18 mouse cellular contexts compared by ENCODE assay signal in genomic region chr19:37363128-37363939, GRCm38 (mm10). TPM values are rescaled to one million over a fixed set of nuclear protein-coding genes. Genes with fewer than 3 reads are reported as not detected.
DNase-seq lines count a peak whose midpoint lies in the region; ATAC-seq and TF ChIP-seq lines count a peak whose summit lies in the region.
"Had no signal": no experiment of that assay in that cellular context is flagged by ENCODE, and none has a peak within 500 bp of the region (broad histone marks: within the 10 kb centered on the region; RNA-seq: fewer than 3 reads in every experiment).

No protein-coding gene starts in this region.

- no peak overlapping the region for H3K4me2 ChIP-seq in hindbrain, postnatal 0 days (ENCODE audit: low read depth, low read length)
- H3K4me2 ChIP-seq in stomach, embryonic 16.5 days (ENCODE audit: low read depth, low read length): no peak overlapping the region
- no peak overlapping the region for H3K4me2 ChIP-seq in stomach, postnatal 0 days (replicated peaks; ENCODE audit: low read depth)
- H3K4me2 ChIP-seq: liver, embryonic 12.5 days; midbrain, embryonic 12.5 days had no signal

- no peak overlapping the region for H3K27ac ChIP-seq in hindbrain, postnatal 0 days
- no peak overlapping the region for H3K27ac ChIP-seq in hindbrain, embryonic 10.5 days
- no peak overlapping the region for H3K27ac ChIP-seq in stomach, embryonic 16.5 days (ENCODE audit: low read length)
- no peak overlapping the region for H3K27ac ChIP-seq in stomach, postnatal 0 days (replicated peaks)
- H3K27ac ChIP-seq: gastrocnemius, adult 2 months; kidney, postnatal 0 days; liver, embryonic 12.5 days; midbrain, embryonic 12.5 days had no signal

- no peaks in the 10 kb centered on the region for H3K4me1 ChIP-seq in hindbrain, postnatal 0 days (ENCODE audit: insufficient read depth, low read length)
- peaks cover 3% of the 10 kb centered on the region; the same call in 1 of the 2 replicates for H3K4me1 ChIP-seq in hindbrain, embryonic 10.5 days (replicated peaks)
- no peaks in the 10 kb centered on the region for H3K4me1 ChIP-seq in stomach, embryonic 16.5 days (ENCODE audit: control insufficient read depth, insufficient read depth, low read length)
- H3K4me1 ChIP-seq in stomach, postnatal 0 days (replicated peaks; ENCODE audit: control insufficient read depth, insufficient read depth): no peaks in the 10 kb centered on the region
- H3K4me1 ChIP-seq: midbrain, embryonic 12.5 days had no signal

- 72% methylated on average over 11 of the region's 11 CpGs for WGBS in hindbrain, postnatal 0 days
- WGBS in hindbrain, embryonic 10.5 days: 87% methylated on average over 11 of the region's 11 CpGs
- 73% methylated on average over 11 of the region's 11 CpGs for WGBS in stomach, embryonic 16.5 days
- 68% methylated on average over 11 of the region's 11 CpGs for WGBS in stomach, postnatal 0 days

- H3K9ac ChIP-seq in hindbrain, postnatal 0 days (replicated peaks; ENCODE audit: low read length): no peak overlapping the region
- H3K9ac ChIP-seq in stomach, embryonic 16.5 days (ENCODE audit: low read length): no peak overlapping the region
- no peak overlapping the region for H3K9ac ChIP-seq in stomach, postnatal 0 days (ENCODE audit: low read length)
- H3K9ac ChIP-seq: liver, embryonic 12.5 days; midbrain, embryonic 12.5 days had no signal

- H3K36me3 ChIP-seq in hindbrain, postnatal 0 days (ENCODE audit: insufficient read depth, low read length): no peaks in the 10 kb centered on the region
- no peaks in the 10 kb centered on the region for H3K36me3 ChIP-seq in hindbrain, embryonic 10.5 days
- H3K36me3 ChIP-seq in stomach, embryonic 16.5 days (ENCODE audit: control insufficient read depth, insufficient read depth, low read length): no peaks in the 10 kb centered on the region
- H3K36me3 ChIP-seq in stomach, postnatal 0 days (ENCODE audit: control insufficient read depth, insufficient read depth, low read length): no peaks in the 10 kb centered on the region
- H3K36me3 ChIP-seq: liver, embryonic 12.5 days; midbrain, embryonic 12.5 days had no signal

- DNase-seq in hindbrain, postnatal 0 days (ENCODE audit: low spot score): peak; percentile 19
- DNase-seq in hindbrain, embryonic 10.5 days (ENCODE audit: low spot score): no peak
- no peak for DNase-seq in stomach, postnatal 0 days (ENCODE audit: low spot score)
- peak; percentile 56 to 68 for DNase-seq in layer of hippocampus, postnatal 10 days (ENCODE audit: low spot score in 2 of 2)
- DNase-seq in right cerebral cortex, postnatal 4 days: peak; percentile 41
- no peak for DNase-seq in adrenal gland, postnatal 10 days
- DNase-seq in cerebellum, adult 11 months: no peak
- DNase-seq: cerebellum, adult 2 months; gastrocnemius, adult 2 months; lung, postnatal 14 days; thymus, postnatal 14 days had no signal

- H3K4me3 ChIP-seq in hindbrain, postnatal 0 days (ENCODE audit: low read length): no peak overlapping the region
- H3K4me3 ChIP-seq in hindbrain, embryonic 10.5 days: no peak overlapping the region
- H3K4me3 ChIP-seq in stomach, embryonic 16.5 days (replicated peaks; ENCODE audit: low read length): no peak overlapping the region
- H3K4me3 ChIP-seq in stomach, postnatal 0 days (ENCODE audit: low read depth, low read length): no peak overlapping the region
- H3K4me3 ChIP-seq: erythroblast, embryonic 14.5 days; gastrocnemius, adult 2 months; liver, embryonic 12.5 days; midbrain, embryonic 12.5 days had no signal

- H3K9me3 ChIP-seq in hindbrain, postnatal 0 days (ENCODE audit: low read length): no peaks in the 10 kb centered on the region
- no peaks in the 10 kb centered on the region for H3K9me3 ChIP-seq in hindbrain, embryonic 10.5 days
- no peaks in the 10 kb centered on the region for H3K9me3 ChIP-seq in stomach, embryonic 16.5 days (replicated peaks; ENCODE audit: control insufficient read depth, low read length)
- H3K9me3 ChIP-seq in stomach, postnatal 0 days (ENCODE audit: control insufficient read depth, low read length): no peaks in the 10 kb centered on the region
- H3K9me3 ChIP-seq: liver, embryonic 12.5 days; midbrain, embryonic 12.5 days had no signal

- TF ChIP-seq CTCF in hindbrain, postnatal 0 days (IDR thresholded peaks at IDR 0.05; ENCODE audit: low read depth): no peak
- no peak for TF ChIP-seq CTCF in stomach, postnatal 0 days (IDR thresholded peaks at IDR 0.05; ENCODE audit: low read depth)

- H3K27me3 ChIP-seq in hindbrain, postnatal 0 days (ENCODE audit: insufficient read depth, low read length): no peaks in the 10 kb centered on the region
- no peaks in the 10 kb centered on the region for H3K27me3 ChIP-seq in hindbrain, embryonic 10.5 days (ENCODE audit: insufficient read depth, poor library complexity, severe bottlenecking)
- no peaks in the 10 kb centered on the region for H3K27me3 ChIP-seq in stomach, embryonic 16.5 days (ENCODE audit: control insufficient read depth, insufficient read depth, low read length)
- H3K27me3 ChIP-seq in stomach, postnatal 0 days (ENCODE audit: control insufficient read depth, insufficient read depth, low read length): no peaks in the 10 kb centered on the region
- H3K27me3 ChIP-seq: liver, embryonic 12.5 days; midbrain, embryonic 12.5 days had no signal

- no peak for TF ChIP-seq EP300 in stomach, postnatal 0 days (optimal IDR thresholded peaks at IDR 0.05)

- no peak for ATAC-seq in hindbrain, postnatal 0 days
- 0 out of 2 replicates have a peak, but pooled peaks have one; percentile 29 for ATAC-seq in stomach, embryonic 16.5 days (ENCODE audit: insufficient read depth, low FRiP score)
- ATAC-seq in stomach, postnatal 0 days (ENCODE audit: low FRiP score, low TSS enrichment): no peak
- ATAC-seq: activated CD4-positive, CD25-positive, alpha-beta regulatory T cell, adult 4 months; inflammation-experienced regulatory T-cells, adult 6 months; liver, embryonic 12.5 days had no signal

RNA-seq across cellular contexts. Expression of gene Kif11, which starts 12.9 kb away (rescaled TPM):
- 12.1 and 14.2 TPM in 2 replicates for total RNA-seq in hindbrain, postnatal 0 days (2014; rRNA removed)
- polyA plus RNA-seq in hindbrain, postnatal 0 days (2015; fragmentation: Nextera tagmentation; extraction: Ambion mirVana): 10.1 and 10.9 TPM in 2 replicates
- polyA plus RNA-seq in hindbrain, embryonic 10.5 days (2016; fragmentation: Nextera tagmentation; extraction: Ambion mirVana): 60.1 and 80.2 TPM in 2 replicates
- polyA plus RNA-seq in stomach, embryonic 16.5 days (2015; fragmentation: Nextera tagmentation; extraction: Ambion mirVana): 46.4 and 50.2 TPM in 2 replicates
- polyA plus RNA-seq in stomach, postnatal 0 days (2015; fragmentation: Nextera tagmentation; extraction: Ambion mirVana): 7.4 and 10.3 TPM in 2 replicates
- 1 to 10 TPM; 4.5 to 5.1 TPM for total RNA-seq in layer of hippocampus, postnatal 10 days (2021)
- 10 to 100 TPM; 12.2 to 15.0 TPM for total RNA-seq in adrenal gland, postnatal 10 days (2021)

RNA-seq across cellular contexts. Expression of gene Ide, which starts 25.7 kb away (rescaled TPM):
- 25.1 and 29.1 TPM in 2 replicates for total RNA-seq in hindbrain, postnatal 0 days (2014; rRNA removed)
- 38.5 and 40.5 TPM in 2 replicates for polyA plus RNA-seq in hindbrain, postnatal 0 days (2015; fragmentation: Nextera tagmentation; extraction: Ambion mirVana)
- polyA plus RNA-seq in hindbrain, embryonic 10.5 days (2016; fragmentation: Nextera tagmentation; extraction: Ambion mirVana): 46.1 and 56.8 TPM in 2 replicates
- polyA plus RNA-seq in stomach, embryonic 16.5 days (2015; fragmentation: Nextera tagmentation; extraction: Ambion mirVana): 69.0 and 80.9 TPM in 2 replicates
- 213 and 221 TPM in 2 replicates for polyA plus RNA-seq in stomach, postnatal 0 days (2015; fragmentation: Nextera tagmentation; extraction: Ambion mirVana)
- total RNA-seq in layer of hippocampus, postnatal 10 days (2021): 10 to 100 TPM; 54.6 to 57.8 TPM
- 10 to 100 TPM; 77.4 to 91.2 TPM for total RNA-seq in adrenal gland, postnatal 10 days (2021)

Comparison
In these comparisons a context has a peak if more than half of its experiments do, and no peak if none do; other contexts are left out.
1. DNase-seq: peak in hindbrain, postnatal 0 days (single experiment), layer of hippocampus, postnatal 10 days (2 of 2) and right cerebral cortex, postnatal 4 days (single experiment); none in hindbrain, embryonic 10.5 days (single experiment), stomach, postnatal 0 days (single experiment), adrenal gland, postnatal 10 days (single experiment) and cerebellum, adult 11 months (single experiment).